Mouse (Mus musculus) midbrain, embryonic 11.5 days (tissue): ENCODE data around the gene Esp3. TPM values are rescaled to one million over a fixed set of nuclear protein-coding genes. Genes with fewer than 3 reads are reported as not detected.
"Not testable (repeated sequence)": the region's sequence is repeated elsewhere in the genome, so short reads cannot be mapped to it uniquely, and the experiment has no call there.

Source experiments
- ATAC-seq: fragments of 200-750 bp; cut with Nextera tagmentation; 2 replicates; pipeline ENCODE4 v1.8.0; 2017; ENCODE audit warnings: moderate TSS enrichment, moderate library complexity; ENCODE audit not compliant: low FRiP score
- DNase-seq: peaks from one replicate; pipeline ENCODE4 v3.0.0; 2015; ENCODE audit warnings: low spot score; ENCODE audit errors: missing footprints
- H3K27ac ChIP-seq: fragments of 300-500 bp; sonication (generic); 2 replicates; pipeline ENCODE4 v1.5.1; 2014; ENCODE audit warnings: low read depth, low read length
- H3K27me3 ChIP-seq: fragments of 300-500 bp; sonication (generic); 2 replicates; pipeline ENCODE4 v1.6.1; 2014; ENCODE audit warnings: mild to moderate bottlenecking, low read length, moderate library complexity, mixed read lengths; ENCODE audit not compliant: control insufficient read depth, insufficient read depth
- H3K36me3 ChIP-seq: fragments of 300-500 bp; sonication (generic); 2 replicates; pipeline ENCODE4 v1.6.1; 2014; ENCODE audit warnings: mild to moderate bottlenecking, low read length, moderate library complexity, mixed read lengths; ENCODE audit not compliant: control insufficient read depth, insufficient read depth
- H3K4me1 ChIP-seq: fragments of 300-500 bp; sonication (generic); 2 replicates; pipeline ENCODE4 v1.6.1; 2014; ENCODE audit warnings: low read length; ENCODE audit not compliant: control insufficient read depth, insufficient read depth
- H3K4me2 ChIP-seq: fragments of 300-500 bp; sonication (generic); 2 replicates; pipeline ENCODE4 v1.6.1; 2014; ENCODE audit warnings: mild to moderate bottlenecking, moderate library complexity
- H3K4me3 ChIP-seq: fragments of 300-500 bp; sonication (generic); 2 replicates; pipeline ENCODE4 v1.5.1; 2014; ENCODE audit warnings: low read depth, low read length
- H3K9ac ChIP-seq: fragments of 300-500 bp; sonication (generic); 2 replicates; pipeline ENCODE4 v1.6.1; 2014; ENCODE audit warnings: low read length
- H3K9me3 ChIP-seq: fragments of 300-500 bp; sonication (generic); 2 replicates; pipeline ENCODE4 v1.6.1; 2016; ENCODE audit warnings: low read length; ENCODE audit not compliant: control insufficient read depth
- WGBS: fragments of 180-500 bp; shearing (Covaris S2); extraction: QIAGEN DNeasy Blood & Tissue Kit; methylation state at CpG from one replicate; pipeline ENCODE4 v1.1.7; 2014; 5-methylcytosine and 5-hydroxymethylcytosine counted together
- polyA plus RNA-seq: library from polyadenylated mRNA; unstranded; fragments of >200 nt; fragmentation: Nextera tagmentation; extraction: Ambion mirVana; gene quantifications from 2 replicates; pipeline ENCODE4 v1.2.1, GENCODE M21; 2014

The Esp3 gene
- not detected in 2 replicates for polyA plus RNA-seq

GRCm38 (mm10) chr17:40631775-40632174, at the start of gene Esp3:
TSS of gene Esp3 (plus strand) at chr17:40632075.
- ATAC-seq, DNase-seq, H3K4me3 ChIP-seq, H3K9ac ChIP-seq, H3K27me3 ChIP-seq, H3K36me3 ChIP-seq, H3K27ac ChIP-seq, H3K4me2 ChIP-seq, H3K4me1 ChIP-seq, H3K9me3 ChIP-seq: not testable (repeated sequence)
- WGBS: 91% methylated on average over 1 of the region's 1 CpGs

DNA sequence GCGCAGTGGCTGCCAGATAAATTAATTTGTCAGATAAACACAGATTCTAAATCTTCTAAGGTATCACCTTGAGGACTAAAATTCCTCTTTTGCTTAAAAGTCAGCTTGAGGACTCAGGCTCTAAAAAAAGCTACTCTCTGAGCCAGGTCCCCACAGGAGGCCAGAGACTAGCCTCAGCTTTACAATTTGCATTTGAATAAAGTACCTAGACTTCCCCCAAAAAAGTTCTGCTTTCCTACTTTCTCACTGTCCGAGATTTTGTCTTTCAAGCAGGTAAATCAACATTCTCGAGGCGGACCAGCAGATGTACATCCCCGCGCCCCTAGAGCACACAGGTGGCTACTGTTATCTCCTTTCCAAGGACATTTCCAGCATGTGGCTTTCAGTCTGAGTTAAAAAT, 48.0 kb upstream of the Esp3 start:
- 38% methylated on average over 6 of the region's 6 CpGs for WGBS
- not testable (repeated sequence) for H3K4me1 ChIP-seq, ATAC-seq, H3K4me2 ChIP-seq, H3K27me3 ChIP-seq, H3K36me3 ChIP-seq, H3K9ac ChIP-seq, DNase-seq, H3K4me3 ChIP-seq, H3K9me3 ChIP-seq, H3K27ac ChIP-seq

DNA sequence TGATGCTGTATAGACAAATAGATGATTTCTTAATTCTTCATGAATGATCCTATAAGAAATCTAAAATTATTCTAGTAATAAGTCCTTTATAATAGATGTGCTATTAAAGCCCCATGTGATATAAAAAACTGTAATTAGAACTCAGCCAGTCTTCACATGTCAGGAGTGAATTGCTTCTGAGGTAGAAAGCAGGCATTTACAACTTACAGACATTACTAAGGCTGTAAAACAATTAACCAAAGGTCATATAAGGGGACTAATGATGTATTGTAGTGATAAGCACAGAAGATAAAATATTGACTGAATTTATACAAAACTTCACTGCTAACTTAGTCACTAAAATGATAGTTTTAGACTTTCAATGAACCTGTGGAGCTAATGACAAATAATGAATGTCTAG, 40.6 kb upstream of the Esp3 start:
- H3K4me1 ChIP-seq: no peaks in the 10 kb centered on the region
- no peak overlapping the region for H3K4me2 ChIP-seq
- H3K9me3 ChIP-seq: no peaks in the 10 kb centered on the region
- no peak overlapping the region for H3K27ac ChIP-seq
- H3K9ac ChIP-seq: no peak overlapping the region
- ATAC-seq: no peak
- DNase-seq: no peak
- no peak overlapping the region for H3K4me3 ChIP-seq
- H3K36me3 ChIP-seq: no peaks in the 10 kb centered on the region
- no peaks in the 10 kb centered on the region for H3K27me3 ChIP-seq

DNA sequence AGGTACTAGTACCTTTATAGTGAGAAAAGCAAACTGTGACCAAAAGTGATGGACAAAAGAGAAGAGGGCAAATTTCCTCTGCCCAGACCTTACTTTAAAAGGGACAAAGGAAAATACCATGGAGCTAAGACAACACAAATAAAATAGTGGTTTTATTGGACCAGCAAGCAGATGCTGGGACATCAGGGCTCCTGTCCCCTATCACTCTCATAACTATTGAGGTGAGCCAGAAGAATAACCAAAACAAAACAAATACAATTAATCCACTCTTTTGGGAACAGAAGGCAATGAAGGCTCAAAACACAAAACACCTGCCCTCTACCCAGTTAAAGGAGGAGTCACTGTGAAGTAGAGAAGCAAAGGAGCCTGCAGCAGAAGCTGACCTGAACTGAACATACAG, 33.6 kb upstream of the Esp3 start, which contains the start of gene Esp4:
Gene Esp4 (plus strand): TSS at position 301 of the 400 bp plus-strand sequence.
- Histone ChIP-seq H3K36me3 (no peaks in the 10 kb centered on the region), H3K4me2 (no peak within 1 kb of the TSS), H3K4me1 (no peaks in the 10 kb centered on the region), H3K9ac (no peak within 1 kb of the TSS), H3K27ac (no peak within 1 kb of the TSS), H3K4me3 (no peak within 1 kb of the TSS), H3K9me3 (no peaks in the 10 kb centered on the region), H3K27me3 (no peaks in the 10 kb centered on the region)
- ATAC-seq (no peak), DNase-seq (no peak)

GRCm38 (mm10) chr17:40662118-40662679, 30.3 kb downstream of the Esp3 start:
- H3K4me3 ChIP-seq, H3K4me1 ChIP-seq, DNase-seq, ATAC-seq, H3K9me3 ChIP-seq, H3K27ac ChIP-seq, H3K36me3 ChIP-seq, H3K4me2 ChIP-seq, H3K27me3 ChIP-seq, H3K9ac ChIP-seq: not testable (repeated sequence)
- WGBS: 83% methylated on average over 9 of the region's 9 CpGs

GRCm38 (mm10) chr17:40663161-40663811, 31.4 kb downstream of the Esp3 start:
- not testable (repeated sequence) for DNase-seq, H3K27me3 ChIP-seq, ATAC-seq, H3K9me3 ChIP-seq, H3K36me3 ChIP-seq, H3K4me1 ChIP-seq, H3K4me2 ChIP-seq, H3K4me3 ChIP-seq, H3K27ac ChIP-seq, H3K9ac ChIP-seq
- WGBS: 86% methylated on average over 12 of the region's 12 CpGs

Other genes with a start within 250 kb of the Esp3 start
- gene Esp8, start 112.1 kb upstream of the Esp3 start, polyA plus RNA-seq: not detected in 2 replicates
- gene Esp6, start 70.6 kb upstream of the Esp3 start, polyA plus RNA-seq: not detected in 2 replicates
- not detected in 2 replicates for gene Esp4, start 33.5 kb upstream of the Esp3 start, polyA plus RNA-seq
- gene Esp1, start 95.0 kb downstream of the Esp3 start, polyA plus RNA-seq: not detected in 2 replicates
- gene Crisp2, start 174.9 kb downstream of the Esp3 start, polyA plus RNA-seq: not detected in 2 replicates
- 7.1 and 7.2 TPM in 2 replicates for gene Rhag, start 179.1 kb downstream of the Esp3 start, polyA plus RNA-seq
- gene 9130008F23Rik, start 248.5 kb downstream of the Esp3 start, polyA plus RNA-seq: 0.61 and 0.62 TPM in 2 replicates